Mouse (Mus musculus) frontal cortex, postnatal 25 days (tissue): ENCODE measurements around the gene Arhgef33.

Experiments
- DNase-seq, 2 experiments: peaks; one replicate each; pipeline ENCODE4 v3.0.0; 2022; ENCODE audit warnings: low spot score in 2 of 2

Arhgef33 gene

DNA sequence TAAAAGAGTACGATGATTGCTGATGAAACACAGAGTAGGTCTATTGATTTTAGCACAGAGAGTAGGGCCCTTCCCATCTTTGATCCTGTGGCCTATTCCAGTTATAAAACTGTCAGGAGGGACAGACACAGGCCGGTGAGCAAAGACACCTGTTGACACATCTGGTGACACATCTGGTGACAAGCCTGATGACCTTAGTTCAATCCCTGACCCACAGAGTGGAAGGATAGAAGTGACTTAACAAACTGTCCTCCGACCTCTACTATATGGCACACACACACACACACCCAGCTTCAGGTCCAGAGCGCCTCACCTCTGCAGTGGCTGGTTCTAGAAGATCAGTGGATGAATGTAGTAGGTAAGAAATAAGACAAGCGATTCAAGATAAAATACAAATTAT, 139.3 kb downstream of the Arhgef33 start:
- DNase-seq, result no peak
